Mouse (Mus musculus) kidney, postnatal 14 days (tissue): ENCODE measurements around the gene Wdr43.

Experiments used
- DNase-seq: peaks from one replicate; pipeline ENCODE4 v3.0.0; 2022; ENCODE audit warnings: mixed read lengths

Gene Wdr43

DNA sequence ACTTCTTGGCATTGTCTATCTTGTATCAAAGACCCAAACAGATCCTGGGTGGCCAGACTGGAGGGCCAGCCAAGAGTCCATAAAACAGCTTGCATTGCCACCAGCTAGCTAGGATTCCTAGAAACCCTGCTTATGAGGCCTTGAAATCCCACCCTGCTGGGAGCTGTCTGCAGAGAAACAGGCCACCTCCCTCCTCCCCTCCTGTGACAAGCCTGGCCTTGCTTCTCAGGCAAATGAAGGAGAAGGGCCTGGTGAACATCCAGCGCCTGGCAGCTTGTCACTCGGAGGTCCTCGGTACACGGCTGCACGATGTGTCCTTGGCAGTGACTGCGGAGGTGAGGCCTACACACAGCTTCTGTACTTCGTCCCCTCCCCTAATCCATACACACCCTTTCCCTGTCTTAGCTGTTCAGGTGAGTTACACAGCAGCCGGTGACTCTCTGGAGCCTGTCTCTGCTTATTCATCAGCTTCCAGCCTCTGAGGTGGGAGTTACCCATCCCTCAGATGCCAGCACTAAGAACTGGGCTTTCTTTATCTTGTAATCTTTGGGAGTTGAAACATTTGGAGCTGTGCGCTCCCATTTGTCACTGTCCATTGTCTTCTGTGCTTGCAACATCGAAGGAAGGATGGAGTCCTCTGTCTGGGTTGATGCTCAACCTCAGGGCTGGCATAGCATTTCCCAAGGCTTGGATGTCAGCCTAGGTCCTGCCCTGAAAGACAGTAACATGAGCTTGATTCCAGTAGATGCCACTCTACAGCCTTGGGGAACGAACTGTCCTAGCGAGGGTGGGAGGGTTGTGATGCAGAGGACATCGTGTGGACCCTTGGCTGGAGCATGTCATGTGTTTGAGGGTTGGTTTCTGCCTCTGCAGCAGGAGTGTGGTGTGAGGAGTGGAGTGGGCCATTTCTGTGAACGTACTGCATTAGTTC lies 90.1 kb downstream of the Wdr43 start:
- DNase-seq: no peak

DNA sequence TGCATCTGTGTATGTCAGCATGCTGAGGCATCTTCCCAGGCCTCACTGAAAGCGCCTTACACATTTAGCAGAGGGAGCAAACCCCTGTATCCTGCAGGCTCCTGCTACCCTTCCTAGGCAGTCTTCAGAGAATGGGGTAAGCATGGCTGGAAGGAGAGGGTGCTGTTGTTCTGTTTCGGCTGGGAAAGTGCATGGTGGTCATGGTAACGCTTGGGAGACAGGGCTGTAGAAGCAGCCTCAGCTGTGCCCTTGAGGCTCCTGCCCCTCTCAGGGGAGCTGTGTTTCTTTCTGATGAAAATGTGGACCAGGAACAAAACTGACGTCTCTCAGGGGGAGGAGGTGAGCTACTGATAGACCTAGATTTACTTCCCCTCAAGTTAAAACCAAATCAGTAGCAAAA lies 92.0 kb downstream of the Wdr43 start:
- DNase-seq: no peak
